Mouse (Mus musculus) G1E (cell line): ENCODE measurements around the gene Pltp.

Source experiments
- CTCF ChIP-seq: IDR thresholded peaks from 2 replicates; pipeline ENCODE4 v1.5.1; 2012; ENCODE audit warnings: low read depth, low read length, inconsistent platforms, mixed read lengths
- GATA2 ChIP-seq: IDR thresholded peaks from 2 replicates; pipeline ENCODE4 v1.6.1; 2012; ENCODE audit warnings: low read depth, low read length, inconsistent platforms, borderline replicate concordance

DNA sequence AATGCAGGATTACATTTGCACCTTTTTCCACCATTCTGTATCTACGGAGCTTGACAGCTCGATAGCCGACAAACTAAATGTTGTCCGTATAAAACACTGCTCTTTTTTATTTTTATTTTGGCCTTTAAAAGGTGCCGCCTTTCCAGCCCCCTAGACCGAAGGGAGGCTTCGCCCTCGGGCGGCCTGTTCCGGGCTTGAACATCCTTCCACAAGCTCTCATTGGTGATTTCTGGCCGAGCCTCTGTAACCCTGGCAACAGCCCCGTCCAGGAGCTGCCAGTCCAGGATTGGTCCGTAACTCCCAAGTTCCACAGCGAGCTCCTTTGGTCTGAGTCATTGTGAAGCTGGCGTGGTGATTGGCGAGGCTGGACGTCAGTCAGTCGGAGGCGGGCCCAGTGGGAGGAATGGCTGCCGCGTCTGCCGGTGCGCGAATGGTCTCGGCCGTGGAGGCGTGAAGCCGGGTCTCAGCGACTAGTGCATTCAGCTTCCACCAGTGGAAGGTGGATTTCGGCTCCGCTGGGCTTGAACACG lies 34.8 kb downstream of the Pltp start, which contains the start of gene Zswim1:
- TF ChIP-seq CTCF (no peak), GATA2 (no peak)
